Mouse (Mus musculus): ENCODE measurements around the gene Idnk. TPM values are rescaled to one million over a fixed set of nuclear protein-coding genes. Genes with fewer than 3 reads are reported as not detected.

The Idnk gene
- total and polyA plus RNA-seq, 2 experiments from 2014 or later: 18.4 to 54.3 TPM

GRCm38 (mm10) chr13:58210441-58210840 lies 53.0 kb downstream of the Idnk start:
- Histone ChIP-seq H3K9me3 (ENCODE audit: low read length) (no peaks in the 10 kb centered on the region), H3K4me3 (ENCODE audit: low read depth, low read length) (no peak overlapping the region), H3K4me2 (ENCODE audit: low read depth, low read length, poor library complexity, severe bottlenecking) (no peak overlapping the region), H3K36me3 (ENCODE audit: insufficient read depth, low read length) (no peaks in the 10 kb centered on the region), H3K9ac (replicated peaks; ENCODE audit: low read length, poor library complexity, severe bottlenecking) (no peak overlapping the region), H3K27ac (ENCODE audit: low read depth, low read length) (no peak overlapping the region), H3K4me1 (ENCODE audit: insufficient read depth, low read length) (peaks cover 7% of the 10 kb centered on the region; the same call in 1 of the 2 replicates), H3K27me3 (ENCODE audit: insufficient read depth, low read length) (no peaks in the 10 kb centered on the region)
- ATAC-seq (ENCODE audit: low FRiP score): no peak
- TF ChIP-seq CTCF (IDR thresholded peaks at IDR 0.05): no peak
- WGBS: 80% methylated on average over 5 of the region's 5 CpGs
- no peak for DNase-seq (ENCODE audit: low spot score)

GRCm38 (mm10) chr13:58212530-58212929 lies 55.1 kb downstream of the Idnk start:
- H3K27me3 ChIP-seq (ENCODE audit: insufficient read depth, low read length): no peaks in the 10 kb centered on the region
- no peak for TF ChIP-seq CTCF (IDR thresholded peaks at IDR 0.05)
- no peaks in the 10 kb centered on the region for H3K36me3 ChIP-seq (ENCODE audit: insufficient read depth, low read length)
- H3K4me3 ChIP-seq (ENCODE audit: low read depth, low read length): no peak overlapping the region
- no peak overlapping the region for H3K9ac ChIP-seq (replicated peaks; ENCODE audit: low read length, poor library complexity, severe bottlenecking)
- H3K4me1 ChIP-seq (ENCODE audit: insufficient read depth, low read length): peaks cover 10% of the 10 kb centered on the region; the same call in 1 of the 2 replicates
- ATAC-seq (ENCODE audit: low FRiP score) (no peak), DNase-seq (ENCODE audit: low spot score) (no peak)
- no peaks in the 10 kb centered on the region for H3K9me3 ChIP-seq (ENCODE audit: low read length)
- no peak overlapping the region for H3K4me2 ChIP-seq (ENCODE audit: low read depth, low read length, poor library complexity, severe bottlenecking)
- 72% methylated on average over 2 of the region's 2 CpGs for WGBS
- no peak overlapping the region for H3K27ac ChIP-seq (ENCODE audit: low read depth, low read length)

- Histone ChIP-seq H3K27ac (ENCODE audit: low read depth, low read length) (no peak overlapping the region), H3K4me1 (ENCODE audit: insufficient read depth, low read length) (peaks cover 10% of the 10 kb centered on the region; the same call in 1 of the 2 replicates), H3K9ac (replicated peaks; ENCODE audit: low read length, poor library complexity, severe bottlenecking) (no peak overlapping the region), H3K4me3 (ENCODE audit: low read depth, low read length) (peak overlapping the region; percentile 99; the same call in 1 of the 2 replicates), H3K4me2 (ENCODE audit: low read depth, low read length, poor library complexity, severe bottlenecking) (peak overlapping the region; percentile 70), H3K27me3 (ENCODE audit: insufficient read depth, low read length) (no peaks in the 10 kb centered on the region), H3K9me3 (ENCODE audit: low read length) (no peaks in the 10 kb centered on the region), H3K36me3 (ENCODE audit: insufficient read depth, low read length) (no peaks in the 10 kb centered on the region)
- DNase-seq (ENCODE audit: low spot score) (no peak), ATAC-seq (ENCODE audit: low FRiP score) (no peak)
- WGBS: 63% methylated on average over 8 of the region's 8 CpGs
- no peak for TF ChIP-seq CTCF (IDR thresholded peaks at IDR 0.05)
Observed at GRCm38 (mm10) chr13:58213801-58214200, 56.4 kb downstream of the Idnk start.

Other genes starting within 250 kb of the Idnk start
- gene Spock1, start 249.3 kb upstream of the Idnk start, total RNA-seq (2014; rRNA removed): 94.8 and 98.7 TPM in 2 replicates
- gene Spock1, start 249.3 kb upstream of the Idnk start, polyA plus RNA-seq (2015; fragmentation: Nextera tagmentation; extraction: Ambion mirVana): 82.6 and 91.5 TPM in 2 replicates
- 11.0 and 13.4 TPM in 2 replicates for gene Klhl3, start 44.1 kb upstream of the Idnk start, total RNA-seq (2014; rRNA removed)
- gene Klhl3, start 44.1 kb upstream of the Idnk start, polyA plus RNA-seq (2015; fragmentation: Nextera tagmentation; extraction: Ambion mirVana): 9.8 and 11.2 TPM in 2 replicates
- gene Hnrnpa0, start 29.1 kb upstream of the Idnk start, total RNA-seq (2014; rRNA removed): 183 and 185 TPM in 2 replicates
- 51.4 and 62.5 TPM in 2 replicates for gene Hnrnpa0, start 29.1 kb upstream of the Idnk start, polyA plus RNA-seq (2015; fragmentation: Nextera tagmentation; extraction: Ambion mirVana)
- 206 and 222 TPM in 2 replicates for gene Ubqln1, start 58.0 kb downstream of the Idnk start, total RNA-seq (2014; rRNA removed)
- gene Ubqln1, start 58.0 kb downstream of the Idnk start, polyA plus RNA-seq (2015; fragmentation: Nextera tagmentation; extraction: Ambion mirVana): 102 and 109 TPM in 2 replicates
- gene Gkap1, start 118.0 kb downstream of the Idnk start, total RNA-seq (2014; rRNA removed): 18.1 and 35.4 TPM in 2 replicates
- gene Gkap1, start 118.0 kb downstream of the Idnk start, polyA plus RNA-seq (2015; fragmentation: Nextera tagmentation; extraction: Ambion mirVana): 32.6 and 40.2 TPM in 2 replicates
- gene Kif27, start 201.5 kb downstream of the Idnk start, total RNA-seq (2014; rRNA removed): 2.6 and 6.3 TPM in 2 replicates
- gene Kif27, start 201.5 kb downstream of the Idnk start, polyA plus RNA-seq (2015; fragmentation: Nextera tagmentation; extraction: Ambion mirVana): 1.5 and 1.8 TPM in 2 replicates
- gene 2210016F16Rik, start 227.6 kb downstream of the Idnk start, total RNA-seq (2014; rRNA removed): 18.3 and 20.3 TPM in 2 replicates
- gene 2210016F16Rik, start 227.6 kb downstream of the Idnk start, polyA plus RNA-seq (2015; fragmentation: Nextera tagmentation; extraction: Ambion mirVana): 16.5 and 17.6 TPM in 2 replicates
- 13.9 and 20.3 TPM in 2 replicates for gene Rmi1, start 244.6 kb downstream of the Idnk start, total RNA-seq (2014; rRNA removed)
- gene Rmi1, start 244.6 kb downstream of the Idnk start, polyA plus RNA-seq (2015; fragmentation: Nextera tagmentation; extraction: Ambion mirVana): 17.8 and 18.7 TPM in 2 replicates
- 598 and 662 TPM in 2 replicates for gene Hnrnpk, start 245.7 kb downstream of the Idnk start, total RNA-seq (2014; rRNA removed)
- gene Hnrnpk, start 245.7 kb downstream of the Idnk start, polyA plus RNA-seq (2015; fragmentation: Nextera tagmentation; extraction: Ambion mirVana): 861 and 905 TPM in 2 replicates